Mouse (Mus musculus) bone marrow, adult 2 months (tissue): ENCODE data around the gene 4930402F06Rik.

Experiments
- CTCF ChIP-seq: fragments of 200-500 bp; IDR thresholded peaks from 2 replicates; pipeline ENCODE4 v1.5.1; 2011; ENCODE audit warnings: low read length, control low read depth; ENCODE audit not compliant: control insufficient read depth, insufficient read depth
- POLR2A ChIP-seq: fragments of 200-500 bp; IDR thresholded peaks from 2 replicates; pipeline ENCODE4 v1.6.1; 2011; ENCODE audit warnings: low read depth, mild to moderate bottlenecking, control low read depth, low read length, borderline replicate concordance; ENCODE audit not compliant: control insufficient read depth

GRCm38 (mm10) chr2:35406611-35407010 is 9.6 kb upstream of the 4930402F06Rik start:
- TF ChIP-seq POLR2A, result no peak
- no peak for TF ChIP-seq CTCF
